Mouse (Mus musculus) embryonic facial prominence, embryonic 12.5 days (tissue): ENCODE measurements around the gene Stx11. TPM values are rescaled to one million over a fixed set of nuclear protein-coding genes. Genes with fewer than 3 reads are reported as not detected.

Experiments
- ATAC-seq: fragments of 200-750 bp; cut with Nextera tagmentation; 2 replicates; pipeline ENCODE4 v1.8.0; 2017; ENCODE audit not compliant: insufficient number of reproducible peaks, insufficient read depth, low FRiP score, low TSS enrichment
- H3K27ac ChIP-seq: fragments of 300-500 bp; sonication (generic); 2 replicates; pipeline ENCODE4 v1.5.1; 2016; ENCODE audit warnings: mild to moderate bottlenecking
- H3K27me3 ChIP-seq: fragments of 300-500 bp; sonication (generic); 2 replicates; pipeline ENCODE4 v1.6.1; 2016; ENCODE audit warnings: mild to moderate bottlenecking, moderate library complexity
- H3K36me3 ChIP-seq: fragments of 300-500 bp; sonication (generic); 2 replicates; pipeline ENCODE4 v1.6.1; 2016; ENCODE audit warnings: mild to moderate bottlenecking
- H3K4me1 ChIP-seq: fragments of 300-500 bp; sonication (generic); 2 replicates; pipeline ENCODE4 v1.6.1; 2016
- H3K4me2 ChIP-seq: fragments of 300-500 bp; sonication (generic); replicated peaks from 2 replicates; pipeline ENCODE4 v1.6.1; 2016; ENCODE audit warnings: mild to moderate bottlenecking, moderate library complexity
- H3K4me3 ChIP-seq: fragments of 300-500 bp; sonication (generic); 2 replicates; pipeline ENCODE4 v1.5.1; 2016; ENCODE audit warnings: mild to moderate bottlenecking
- H3K9ac ChIP-seq: fragments of 300-500 bp; sonication (generic); 2 replicates; pipeline ENCODE4 v1.6.1; 2016; ENCODE audit warnings: mild to moderate bottlenecking, moderate library complexity
- H3K9me3 ChIP-seq: fragments of 300-500 bp; sonication (generic); 2 replicates; pipeline ENCODE4 v1.6.1; 2016; ENCODE audit warnings: mild to moderate bottlenecking, moderate library complexity
- WGBS: fragments of 180-500 bp; shearing (Covaris S2); methylation state at CpG from one replicate; pipeline ENCODE4 v1.1.7; 2016; 5-methylcytosine and 5-hydroxymethylcytosine counted together
- polyA plus RNA-seq: library from polyadenylated mRNA; unstranded; fragments of >200 nt; fragmentation: Nextera tagmentation; extraction: Ambion mirVana; gene quantifications from 2 replicates; pipeline ENCODE4 v1.2.1, GENCODE M21; 2016

Stx11 gene
- 3.5 and 4.3 TPM in 2 replicates for polyA plus RNA-seq

DNA sequence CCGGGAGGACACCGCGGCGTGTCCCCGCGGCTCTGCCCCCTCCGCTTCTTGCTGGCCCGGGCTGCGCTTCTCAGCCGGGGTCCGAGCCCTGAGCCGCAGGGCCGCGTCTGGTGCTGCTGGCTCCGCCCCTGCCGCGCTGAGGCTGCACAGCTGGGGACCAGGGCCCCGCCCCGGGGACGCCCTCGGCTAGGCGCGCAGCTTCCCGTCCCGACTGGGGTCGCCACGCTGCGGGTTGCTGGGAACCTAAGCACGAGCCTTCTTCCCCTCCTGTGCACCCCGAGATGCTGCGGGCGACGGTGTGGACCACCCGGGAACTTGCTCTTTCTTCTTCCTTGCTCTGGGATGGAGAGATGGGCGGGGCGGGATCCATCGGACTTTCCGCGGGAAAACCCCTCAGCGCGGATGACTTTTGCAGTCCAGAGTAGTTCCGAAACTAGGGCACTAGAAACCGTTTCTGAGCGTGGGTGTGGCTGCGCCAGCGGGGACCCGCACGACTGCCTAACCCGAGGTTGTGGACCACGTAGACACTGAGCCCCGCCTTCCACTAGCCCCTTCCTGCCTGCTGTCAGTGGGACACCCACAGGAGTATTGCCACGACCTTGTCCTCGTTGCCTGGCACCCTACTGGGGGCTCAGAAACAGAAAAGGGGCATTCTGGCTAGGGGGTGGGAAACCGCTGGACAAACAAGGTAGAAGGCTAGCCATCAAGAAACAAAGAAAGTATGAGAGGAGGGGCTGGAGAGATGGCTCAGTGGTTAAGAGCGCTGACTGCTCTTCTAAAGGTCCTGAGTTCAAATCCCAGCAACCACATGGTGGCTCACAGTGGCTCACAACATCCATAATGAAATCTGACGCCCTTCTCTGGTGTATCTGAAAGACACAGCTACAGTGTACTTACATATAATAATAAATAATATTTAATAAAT is at the start of gene Stx11:
TSS of gene Stx11 (minus strand) at position 148 of the 925 bp plus-strand sequence.
- Histone ChIP-seq H3K9me3 (no peaks in the 10 kb centered on the region), H3K4me1 (no peaks in the 10 kb centered on the region), H3K27ac (no peak within 1 kb of the TSS), H3K27me3 (0 out of 2 replicates have a peak, but pooled peaks cover 6% of the 10 kb centered on the region), H3K4me2 (peak within 1 kb of the TSS; percentile 81), H3K9ac (peak within 1 kb of the TSS; percentile 61), H3K4me3 (peak within 1 kb of the TSS; percentile 63), H3K36me3 (no peaks in the 10 kb centered on the region)
- 4% methylated on average over 56 of the region's 56 CpGs for WGBS
- peak; percentile 92 for ATAC-seq

DNA sequence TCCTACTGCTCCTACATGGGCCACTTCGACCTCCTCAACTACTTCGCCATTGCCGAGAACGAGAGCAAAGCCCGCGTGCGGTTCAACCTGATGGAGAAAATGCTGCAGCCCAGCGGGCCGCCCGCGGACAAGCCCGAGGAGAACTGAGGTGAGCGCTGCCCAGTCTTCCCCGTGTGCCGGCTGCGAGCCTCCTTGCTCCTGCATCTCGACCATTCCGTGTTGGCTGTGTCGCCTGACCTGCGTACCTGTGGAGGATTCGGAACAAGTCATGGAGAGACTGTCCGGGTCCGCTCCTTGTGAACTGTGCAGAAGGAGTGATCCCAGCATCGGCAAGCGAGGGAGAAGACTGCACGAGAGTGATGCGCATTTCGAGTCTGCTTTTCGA is 44.6 kb upstream of the Stx11 start:
- WGBS: under 1% methylated on average over 29 of the region's 29 CpGs
- no peaks in the 10 kb centered on the region for H3K9me3 ChIP-seq
- no peaks in the 10 kb centered on the region for H3K27me3 ChIP-seq
- H3K4me2 ChIP-seq: peak overlapping the region; percentile 81
- peak overlapping the region; percentile 79 for H3K9ac ChIP-seq
- 0 out of 2 replicates have a peak, but pooled peaks cover 3% of the 10 kb centered on the region for H3K36me3 ChIP-seq
- ATAC-seq: peak; percentile 16; the same call in 1 of the 2 replicates
- H3K4me3 ChIP-seq: peak overlapping the region; percentile 93
- peaks cover 14% of the 10 kb centered on the region for H3K4me1 ChIP-seq
- H3K27ac ChIP-seq: peak overlapping the region; percentile 67; the same call in 1 of the 2 replicates

DNA sequence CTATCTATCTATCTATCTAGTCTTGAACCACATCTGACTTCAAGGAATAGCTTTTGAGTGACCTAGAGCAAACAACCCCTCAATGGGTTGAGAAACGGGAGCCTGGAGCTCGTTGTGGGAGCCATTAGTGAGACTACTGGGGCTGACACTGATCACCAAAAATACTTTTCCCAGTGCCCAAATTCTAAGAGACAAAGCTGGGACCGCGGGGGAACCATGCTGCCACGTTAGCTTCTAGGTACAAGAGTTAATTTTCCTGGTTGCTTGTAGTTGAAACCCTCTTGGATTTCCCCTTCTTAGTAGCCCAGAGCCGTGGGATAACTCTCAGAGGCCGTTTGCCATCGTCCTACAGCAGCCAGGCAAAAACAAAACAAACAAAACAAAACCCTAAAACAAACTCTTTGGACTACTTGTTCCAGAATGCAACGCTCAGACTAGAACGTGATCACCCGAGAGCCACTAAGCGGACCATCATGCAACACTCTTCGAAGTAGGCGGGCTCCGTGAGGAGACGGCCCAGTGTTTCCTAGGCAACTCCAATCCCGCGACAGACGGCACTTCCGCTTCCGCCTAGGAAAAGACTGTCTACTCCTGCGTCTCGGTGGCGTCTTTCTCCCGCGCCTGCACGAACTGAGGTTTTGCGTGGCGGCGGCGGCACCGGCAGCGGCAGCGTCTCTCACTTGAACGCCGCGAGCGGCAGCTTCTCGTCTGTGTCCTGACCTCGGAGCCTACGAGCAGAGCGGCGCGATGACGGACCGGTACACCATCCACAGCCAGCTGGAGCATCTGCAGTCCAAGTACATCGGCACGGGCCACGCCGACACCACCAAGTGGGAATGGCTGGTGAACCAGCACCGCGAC is 44.0 kb upstream of the Stx11 start:
- Histone ChIP-seq H3K4me1 (peaks cover 14% of the 10 kb centered on the region), H3K27ac (peak overlapping the region; percentile 72; the same call in 1 of the 2 replicates), H3K36me3 (0 out of 2 replicates have a peak, but pooled peaks cover 3% of the 10 kb centered on the region), H3K9me3 (no peaks in the 10 kb centered on the region), H3K27me3 (no peaks in the 10 kb centered on the region), H3K4me3 (peak overlapping the region; percentile 93), H3K4me2 (peak overlapping the region; percentile 81), H3K9ac (peak overlapping the region; percentile 79)
- WGBS: 3% methylated on average over 52 of the region's 52 CpGs
- ATAC-seq: peak; percentile 99

DNA sequence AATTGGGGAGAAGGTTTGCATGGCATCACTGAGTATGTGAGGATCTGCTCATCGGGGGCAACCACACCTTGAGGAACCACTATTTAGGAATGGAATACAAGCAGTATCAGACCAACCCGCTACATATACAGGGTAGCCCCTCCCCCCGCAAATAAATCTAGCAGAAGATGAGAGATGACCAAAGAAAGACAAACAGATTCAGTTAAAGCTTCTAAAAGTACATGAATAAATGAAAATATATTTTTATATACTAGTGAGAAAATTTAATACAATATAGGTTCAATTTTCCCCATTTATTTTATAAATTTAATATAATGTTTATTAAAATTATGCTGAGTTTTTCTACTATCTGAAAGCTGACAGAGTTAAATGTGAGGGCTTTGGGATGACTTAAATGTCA is 40.9 kb upstream of the Stx11 start, which contains the start of gene Sf3b5:
TSS of gene Sf3b5 (plus strand) at position 301 of the 400 bp plus-strand sequence.
- Histone ChIP-seq H3K9me3 (no peaks in the 10 kb centered on the region), H3K27ac (no peak within 1 kb of the TSS), H3K9ac (no peak within 1 kb of the TSS), H3K4me2 (no peak within 1 kb of the TSS), H3K27me3 (no peaks in the 10 kb centered on the region), H3K36me3 (no peaks in the 10 kb centered on the region), H3K4me1 (peaks cover 10% of the 10 kb centered on the region), H3K4me3 (no peak within 1 kb of the TSS)
- 89% methylated on average over 3 of the region's 3 CpGs for WGBS
- no peak for ATAC-seq

DNA sequence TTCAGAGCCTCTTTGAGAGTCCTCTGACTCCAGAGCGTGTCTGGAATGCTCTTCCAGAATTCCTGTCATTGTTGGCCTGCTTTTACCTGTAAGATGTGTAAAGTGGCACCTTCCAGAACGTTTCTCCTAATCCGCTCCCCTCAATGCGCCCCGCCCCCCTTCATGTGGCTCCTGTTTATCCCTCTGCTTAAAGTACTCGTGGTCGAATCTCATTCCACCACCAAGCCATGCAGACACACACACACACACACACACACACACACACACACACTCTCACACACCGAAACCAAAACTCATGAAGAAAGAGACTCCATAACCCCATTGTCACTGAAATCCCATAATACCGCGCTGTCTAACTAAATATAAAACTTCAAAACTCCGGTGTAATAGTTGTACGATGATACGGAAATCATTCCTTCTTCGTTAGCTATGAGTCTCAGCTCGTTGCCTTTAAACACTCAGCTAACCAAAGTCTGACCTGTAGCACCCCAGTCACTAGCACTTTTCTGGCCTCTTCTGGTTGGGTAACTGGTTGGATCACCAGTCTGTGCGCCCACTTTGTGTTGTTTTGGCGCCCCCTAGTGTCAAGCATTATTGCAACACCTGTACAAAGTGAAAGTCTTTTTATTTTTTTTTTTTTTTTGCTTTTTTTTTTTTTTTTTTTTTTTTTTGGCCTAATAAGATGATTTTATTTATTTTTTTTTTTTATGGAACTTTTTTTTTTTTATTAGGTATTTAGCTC is 32.8 kb upstream of the Stx11 start:
- Histone ChIP-seq H3K36me3 (no peaks in the 10 kb centered on the region), H3K9me3 (no peaks in the 10 kb centered on the region), H3K4me1 (no peaks in the 10 kb centered on the region), H3K4me2 (no peak overlapping the region), H3K27ac (no peak overlapping the region), H3K9ac (no peak overlapping the region), H3K4me3 (no peak overlapping the region), H3K27me3 (no peaks in the 10 kb centered on the region)
- 41% methylated on average over 17 of the region's 17 CpGs for WGBS
- ATAC-seq: 0 out of 2 replicates have a peak, but pooled peaks have one; percentile 64

DNA sequence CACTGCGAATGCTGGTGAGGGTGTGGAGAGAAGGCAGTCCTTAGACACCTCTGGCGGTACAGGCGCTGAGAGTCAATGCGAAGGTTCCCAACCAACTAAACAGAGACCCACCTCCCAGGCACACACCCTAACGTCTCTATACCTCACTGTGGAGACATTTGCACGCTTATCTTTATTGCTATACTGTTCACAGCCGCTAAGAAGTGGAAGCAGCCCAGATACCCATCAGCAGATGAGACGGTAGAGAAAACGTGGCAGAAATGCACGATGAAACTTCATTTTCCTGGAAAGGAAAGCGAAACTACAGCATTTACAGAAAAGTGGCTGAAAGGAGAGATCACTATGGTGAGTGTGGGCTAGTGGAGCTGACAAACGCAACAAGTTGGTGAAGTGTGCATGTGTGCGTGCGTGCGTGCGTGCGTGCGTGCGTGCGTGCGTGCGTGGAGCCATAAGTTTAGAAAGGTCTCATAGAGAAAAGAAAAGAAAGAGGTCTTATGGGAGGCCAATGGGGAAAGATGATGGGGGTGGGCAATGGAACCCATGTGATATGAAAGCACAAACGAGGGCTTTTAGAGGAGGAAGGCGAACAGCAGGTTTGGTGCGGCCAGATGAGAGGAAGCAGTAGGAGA is 29.4 kb upstream of the Stx11 start:
- WGBS: 91% methylated on average over 25 of the region's 25 CpGs
- Histone ChIP-seq H3K9ac (no peak overlapping the region), H3K4me1 (no peaks in the 10 kb centered on the region), H3K27ac (no peak overlapping the region), H3K36me3 (no peaks in the 10 kb centered on the region), H3K4me2 (no peak overlapping the region), H3K27me3 (no peaks in the 10 kb centered on the region), H3K9me3 (no peaks in the 10 kb centered on the region), H3K4me3 (no peak overlapping the region)
- ATAC-seq: no peak

DNA sequence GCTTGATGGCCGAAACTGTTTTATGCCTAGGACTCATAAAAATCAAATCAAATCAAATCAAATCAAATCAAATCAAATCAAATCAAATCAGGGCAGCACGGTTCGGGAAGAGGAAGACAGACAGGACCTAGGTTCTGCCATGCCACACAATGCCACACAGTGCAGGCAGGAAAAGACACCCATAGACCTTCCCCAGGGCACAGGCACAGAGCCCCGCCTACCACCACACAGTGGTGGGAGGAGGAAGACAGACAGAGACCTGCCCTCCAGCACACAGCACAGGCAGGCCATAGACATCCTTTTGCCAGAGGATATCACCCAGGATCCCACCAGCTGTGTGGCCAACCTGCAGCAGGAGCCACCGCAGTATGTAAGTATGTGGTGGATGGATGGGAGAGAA is 27.9 kb upstream of the Stx11 start:
- no peak overlapping the region for H3K4me3 ChIP-seq
- H3K4me1 ChIP-seq: no peaks in the 10 kb centered on the region
- no peaks in the 10 kb centered on the region for H3K36me3 ChIP-seq
- H3K27me3 ChIP-seq: no peaks in the 10 kb centered on the region
- no peak overlapping the region for H3K4me2 ChIP-seq
- H3K9ac ChIP-seq: no peak overlapping the region
- no peak overlapping the region for H3K27ac ChIP-seq
- WGBS: 81% methylated on average over 5 of the region's 5 CpGs
- H3K9me3 ChIP-seq: no peaks in the 10 kb centered on the region
- no peak for ATAC-seq

DNA sequence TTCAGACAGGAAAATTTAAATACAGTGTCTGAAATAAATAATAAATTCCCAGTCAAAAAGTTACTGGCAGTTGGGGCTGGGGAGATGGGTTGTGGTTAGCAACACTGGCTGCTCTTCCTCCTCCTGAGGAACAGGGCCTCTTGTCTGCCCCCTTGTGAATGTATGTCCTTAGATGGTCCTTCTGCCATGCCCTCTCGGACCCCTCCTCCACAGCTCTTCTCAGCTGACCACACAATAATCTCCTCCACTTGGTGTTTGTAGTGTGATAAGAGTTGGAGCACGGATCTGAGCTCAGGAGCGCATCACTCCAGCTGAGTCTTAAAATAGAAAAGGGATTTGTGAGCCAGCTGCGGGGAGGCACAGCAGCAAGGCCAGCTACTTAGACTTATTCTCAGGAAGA is 22.8 kb upstream of the Stx11 start:
- Histone ChIP-seq H3K9ac (no peak overlapping the region), H3K36me3 (no peaks in the 10 kb centered on the region), H3K4me1 (no peaks in the 10 kb centered on the region), H3K27ac (no peak overlapping the region), H3K9me3 (no peaks in the 10 kb centered on the region), H3K4me3 (no peak overlapping the region), H3K27me3 (no peaks in the 10 kb centered on the region), H3K4me2 (no peak overlapping the region)
- ATAC-seq: no peak
- WGBS: 51% methylated on average over 4 of the region's 4 CpGs

DNA sequence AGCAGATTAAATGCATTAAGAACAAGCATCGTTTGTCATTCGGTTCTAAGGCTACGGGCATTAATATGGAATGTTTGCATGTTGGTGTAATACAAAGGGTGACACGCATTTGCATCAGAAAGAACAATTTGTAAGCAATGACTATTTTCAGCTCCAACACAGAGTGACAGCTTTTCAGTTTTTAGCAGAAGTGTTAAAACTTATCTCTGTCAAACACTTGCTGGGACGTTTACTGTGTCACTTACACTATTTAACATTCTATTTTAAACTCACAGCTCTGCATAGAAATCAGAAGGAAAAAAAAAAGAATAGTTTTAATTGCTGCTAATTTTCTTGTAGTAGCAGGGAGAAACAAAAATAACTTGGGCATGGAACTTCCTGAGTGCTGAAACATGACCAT is 22.4 kb upstream of the Stx11 start:
- H3K4me1 ChIP-seq: no peaks in the 10 kb centered on the region
- H3K9me3 ChIP-seq: no peaks in the 10 kb centered on the region
- H3K27ac ChIP-seq: no peak overlapping the region
- no peaks in the 10 kb centered on the region for H3K27me3 ChIP-seq
- no peak for ATAC-seq
- no peak overlapping the region for H3K4me3 ChIP-seq
- no peaks in the 10 kb centered on the region for H3K36me3 ChIP-seq
- 81% methylated on average over 5 of the region's 5 CpGs for WGBS
- H3K4me2 ChIP-seq: no peak overlapping the region
- no peak overlapping the region for H3K9ac ChIP-seq

DNA sequence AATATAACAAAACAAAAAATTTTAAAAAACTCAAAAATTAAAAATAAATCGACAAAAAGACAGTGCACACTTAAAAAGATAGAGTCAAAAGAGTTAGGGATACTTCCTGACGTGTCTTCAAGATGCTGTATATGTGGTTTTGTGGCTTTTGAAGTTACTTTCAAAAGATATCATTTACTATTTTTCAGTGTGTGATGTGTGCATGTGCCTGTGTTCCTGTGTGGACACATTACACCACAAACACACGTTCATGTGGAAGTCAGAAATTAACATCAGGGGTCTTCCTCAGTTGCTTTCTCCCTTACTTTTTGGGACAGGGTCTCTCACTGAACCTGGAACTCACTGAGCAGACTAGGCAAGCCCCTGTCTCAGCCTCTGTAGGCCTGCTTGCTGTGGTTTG is 20.9 kb upstream of the Stx11 start:
- no peak overlapping the region for H3K27ac ChIP-seq
- ATAC-seq: no peak
- WGBS: 87% methylated on average over 3 of the region's 3 CpGs

DNA sequence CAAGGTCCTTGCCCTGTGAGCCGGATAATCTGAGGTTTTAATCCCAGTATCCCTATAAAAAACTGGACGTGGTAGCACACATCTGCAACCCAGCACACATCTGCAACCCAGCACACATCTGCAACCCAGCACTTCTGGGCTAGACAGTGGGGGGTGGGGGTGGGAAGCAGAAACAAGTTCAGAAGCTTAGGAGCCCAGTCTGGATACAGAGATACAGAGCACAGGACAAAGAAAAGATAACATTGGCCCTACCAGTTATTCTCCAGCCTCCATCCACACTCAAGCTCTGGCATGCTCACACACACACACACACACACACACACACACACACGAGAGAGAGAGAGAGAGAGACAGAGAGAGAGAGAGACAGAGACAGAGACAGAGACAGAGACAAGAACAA is 19.4 kb upstream of the Stx11 start:
- Histone ChIP-seq H3K27ac (no peak overlapping the region), H3K36me3 (no peaks in the 10 kb centered on the region), H3K4me2 (no peak overlapping the region), H3K27me3 (no peaks in the 10 kb centered on the region), H3K9ac (no peak overlapping the region), H3K4me3 (no peak overlapping the region), H3K4me1 (no peaks in the 10 kb centered on the region), H3K9me3 (no peaks in the 10 kb centered on the region)
- WGBS: 46% methylated on average over 3 of the region's 3 CpGs
- no peak for ATAC-seq

More for the DNA sequence above, 20.9 kb upstream of the Stx11 start:
- H3K4me2 ChIP-seq: no peak overlapping the region
- no peaks in the 10 kb centered on the region for H3K36me3 ChIP-seq
- no peaks in the 10 kb centered on the region for H3K9me3 ChIP-seq
- H3K27me3 ChIP-seq: no peaks in the 10 kb centered on the region
- no peak overlapping the region for H3K9ac ChIP-seq
- H3K4me1 ChIP-seq: no peaks in the 10 kb centered on the region
- H3K4me3 ChIP-seq: no peak overlapping the region
